26 mouse cellular contexts compared by ENCODE assay signal in genomic region chr19:24908385-24909155, GRCm38 (mm10). TPM values are rescaled to one million over a fixed set of nuclear protein-coding genes. Genes with fewer than 3 reads are reported as not detected.
"Had no signal": no experiment of that assay in that cellular context is flagged by ENCODE, and none has a peak within 500 bp of the region (broad histone marks: within the 10 kb centered on the region; RNA-seq: fewer than 3 reads in every experiment).

No protein-coding gene starts in this region.

- DNase-seq: liver, postnatal 0 days; lung, adult 2 months; lung, postnatal 14 days; lung, postnatal 36 days; midbrain, embryonic 14.5 days; right cerebral cortex, postnatal 14 days; right cerebral cortex, postnatal 4 days; spleen, adult 18-20 months; thymus, adult 18-20 months; thymus, postnatal 14 days; thymus, postnatal 36 days had no signal

- H3K4me2 ChIP-seq: liver, embryonic 15.5 days; lung, embryonic 15.5 days; midbrain, embryonic 12.5 days; neural tube, embryonic 12.5 days had no signal

- H3K4me3 ChIP-seq: liver, embryonic 15.5 days; lung, embryonic 15.5 days; midbrain, embryonic 10.5 days; midbrain, embryonic 12.5 days; neural tube, embryonic 12.5 days had no signal

- H3K9me3 ChIP-seq: liver, embryonic 15.5 days; lung, embryonic 15.5 days; midbrain, embryonic 10.5 days; midbrain, embryonic 12.5 days; neural tube, embryonic 12.5 days had no signal

- H3K36me3 ChIP-seq: liver, embryonic 15.5 days; lung, embryonic 15.5 days; midbrain, embryonic 10.5 days; midbrain, embryonic 12.5 days; neural tube, embryonic 12.5 days had no signal

- H3K9ac ChIP-seq: liver, embryonic 15.5 days; liver, postnatal 0 days; lung, embryonic 15.5 days; midbrain, embryonic 12.5 days; neural tube, embryonic 12.5 days had no signal

- H3K27ac ChIP-seq: liver, embryonic 15.5 days; lung, embryonic 15.5 days; macrophage; midbrain, embryonic 10.5 days; midbrain, embryonic 12.5 days; neural tube, embryonic 12.5 days had no signal

- ATAC-seq: liver, postnatal 0 days; lung, postnatal 0 days; midbrain, embryonic 16.5 days had no signal

- H3K4me1 ChIP-seq: liver, embryonic 15.5 days; lung, embryonic 15.5 days; midbrain, embryonic 10.5 days; midbrain, embryonic 12.5 days; neural tube, embryonic 12.5 days had no signal

RNA-seq across cellular contexts. Expression of gene Foxd4, which starts 7.6 kb away (rescaled TPM):
- total RNA-seq: megakaryocyte-erythroid progenitor cell, adult 5-6 weeks had no signal
- polyA plus RNA-seq: liver, embryonic 15.5 days; lung, embryonic 15.5 days; macrophage; midbrain, embryonic 14.5 days; neural tube, embryonic 12.5 days; neural tube, embryonic 14.5 days; small intestine, adult 2 months; stomach, embryonic 14.5 days; thymus, postnatal 0 days had no signal

RNA-seq across cellular contexts. Expression of gene Pgm5, which starts 46.9 kb away (rescaled TPM):
- total RNA-seq: megakaryocyte progenitor cell, adult 5-6 weeks; megakaryocyte-erythroid progenitor cell, adult 5-6 weeks; neutrophil, adult 5-6 weeks had no signal
